Mouse (Mus musculus) stomach, embryonic 15.5 days (tissue): ENCODE measurements around the gene Tfrc. TPM values are rescaled to one million over a fixed set of nuclear protein-coding genes. Genes with fewer than 3 reads are reported as not detected.

Experiments used
- ATAC-seq: fragments of 200-750 bp; cut with Nextera tagmentation; 2 replicates; pipeline ENCODE4 v1.8.0; 2017; ENCODE audit warnings: low read depth, moderate number of reproducible peaks, moderate TSS enrichment; ENCODE audit not compliant: insufficient read depth, low FRiP score
- H3K27ac ChIP-seq: fragments of 300-500 bp; sonication (generic); 2 replicates; pipeline ENCODE4 v1.5.1; 2015; ENCODE audit warnings: mild to moderate bottlenecking, inconsistent platforms
- H3K27me3 ChIP-seq: fragments of 300-500 bp; sonication (generic); replicated peaks from 2 replicates; pipeline ENCODE4 v1.6.1; 2015; ENCODE audit warnings: inconsistent platforms
- H3K36me3 ChIP-seq: fragments of 300-500 bp; sonication (generic); 2 replicates; pipeline ENCODE4 v1.6.1; 2015; ENCODE audit warnings: inconsistent platforms
- H3K4me1 ChIP-seq: fragments of 300-500 bp; sonication (generic); 2 replicates; pipeline ENCODE4 v1.6.1; 2015; ENCODE audit warnings: inconsistent platforms
- H3K4me2 ChIP-seq: fragments of 300-500 bp; sonication (generic); 2 replicates; pipeline ENCODE4 v1.6.1; 2015; ENCODE audit warnings: mild to moderate bottlenecking, inconsistent platforms
- H3K4me3 ChIP-seq: fragments of 300-500 bp; sonication (generic); replicated peaks from 2 replicates; pipeline ENCODE4 v1.5.1; 2015; ENCODE audit warnings: inconsistent platforms
- H3K9ac ChIP-seq: fragments of 300-500 bp; sonication (generic); 2 replicates; pipeline ENCODE4 v1.6.1; 2015; ENCODE audit warnings: inconsistent platforms
- H3K9me3 ChIP-seq: fragments of 300-500 bp; sonication (generic); 2 replicates; pipeline ENCODE4 v1.6.1; 2016; ENCODE audit warnings: inconsistent platforms
- WGBS: fragments of 180-500 bp; shearing (Covaris S2); methylation state at CpG from one replicate; pipeline ENCODE4 v1.1.7; 2015; 5-methylcytosine and 5-hydroxymethylcytosine counted together
- polyA plus RNA-seq: library from polyadenylated mRNA; unstranded; fragments of >200 nt; fragmentation: Nextera tagmentation; extraction: Ambion mirVana; gene quantifications from 2 replicates; pipeline ENCODE4 v1.2.1, GENCODE M21; 2015

Gene Tfrc
- polyA plus RNA-seq, 1 experiment from 2014 or later, result 68.8 TPM

DNA sequence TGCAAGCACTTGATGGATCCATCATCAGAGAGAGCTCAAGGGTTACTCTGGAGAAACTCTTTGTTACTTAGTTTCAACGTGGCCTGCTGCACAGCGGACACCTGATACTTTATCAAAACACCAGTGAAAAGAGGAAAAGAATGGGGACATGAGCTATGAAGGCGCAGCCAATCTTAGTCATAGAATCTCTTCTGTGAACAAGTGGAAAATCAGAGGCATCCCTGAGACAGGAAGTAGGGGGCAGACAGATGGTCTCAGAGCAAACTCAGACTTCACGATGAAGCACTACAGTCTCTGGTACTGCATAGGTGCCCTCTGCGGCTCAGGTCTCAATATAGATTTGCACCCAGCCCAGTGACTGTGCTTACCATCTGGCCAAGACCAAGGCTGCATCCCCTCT, 14.0 kb upstream of the Tfrc start:
- ATAC-seq, result no peak
- H3K4me3 ChIP-seq, result no peak overlapping the region
- WGBS, result 69% methylated on average over 5 of the region's 5 CpGs

DNA sequence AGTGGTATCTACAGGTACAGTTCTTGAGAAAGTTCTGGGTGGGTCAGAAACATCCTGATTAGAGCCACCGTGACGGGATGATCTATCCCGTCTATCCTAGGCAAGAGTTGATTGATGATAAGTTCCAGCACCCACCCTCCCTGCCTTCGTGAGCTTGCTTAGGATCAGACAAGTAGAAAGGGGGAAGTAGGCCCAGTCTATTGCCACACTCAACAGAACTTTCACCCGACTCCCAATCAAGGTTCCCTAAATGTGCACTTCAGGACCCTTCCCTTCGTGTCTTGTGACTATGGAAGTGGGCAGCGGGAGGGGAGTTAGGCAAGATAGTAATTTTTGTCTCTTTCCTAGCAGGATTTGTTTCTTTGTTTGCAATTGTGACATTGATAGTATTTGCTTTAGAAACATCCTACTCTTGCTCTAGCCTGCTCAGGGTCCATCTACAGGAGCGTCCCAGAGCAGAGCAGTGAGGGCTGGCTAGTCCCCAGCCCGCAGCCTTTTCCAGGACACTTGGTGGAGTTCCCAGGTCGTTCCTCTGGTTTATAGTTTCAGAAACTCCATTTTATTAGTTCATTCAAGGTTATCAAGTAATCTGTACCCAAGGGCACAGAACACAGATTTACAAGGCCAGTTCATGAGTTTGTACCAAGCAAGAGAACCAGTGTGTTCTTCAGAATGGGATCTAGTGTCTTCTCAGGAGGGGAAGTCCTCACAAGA, 13.4 kb upstream of the Tfrc start:
- Histone ChIP-seq H3K36me3 (no peaks in the 10 kb centered on the region), H3K9me3 (no peaks in the 10 kb centered on the region), H3K9ac (no peak overlapping the region), H3K4me3 (no peak overlapping the region), H3K27me3 (no peaks in the 10 kb centered on the region), H3K4me1 (no peaks in the 10 kb centered on the region), H3K4me2 (no peak overlapping the region), H3K27ac (no peak overlapping the region)
- WGBS, result 77% methylated on average over 10 of the region's 10 CpGs
- no peak for ATAC-seq

More for the DNA sequence above, 14.0 kb upstream of the Tfrc start:
- H3K4me2 ChIP-seq, result no peak overlapping the region
- no peaks in the 10 kb centered on the region for H3K36me3 ChIP-seq
- no peak overlapping the region for H3K27ac ChIP-seq
- H3K4me1 ChIP-seq, result no peaks in the 10 kb centered on the region
- no peaks in the 10 kb centered on the region for H3K27me3 ChIP-seq
- no peak overlapping the region for H3K9ac ChIP-seq
- H3K9me3 ChIP-seq, result no peaks in the 10 kb centered on the region

DNA sequence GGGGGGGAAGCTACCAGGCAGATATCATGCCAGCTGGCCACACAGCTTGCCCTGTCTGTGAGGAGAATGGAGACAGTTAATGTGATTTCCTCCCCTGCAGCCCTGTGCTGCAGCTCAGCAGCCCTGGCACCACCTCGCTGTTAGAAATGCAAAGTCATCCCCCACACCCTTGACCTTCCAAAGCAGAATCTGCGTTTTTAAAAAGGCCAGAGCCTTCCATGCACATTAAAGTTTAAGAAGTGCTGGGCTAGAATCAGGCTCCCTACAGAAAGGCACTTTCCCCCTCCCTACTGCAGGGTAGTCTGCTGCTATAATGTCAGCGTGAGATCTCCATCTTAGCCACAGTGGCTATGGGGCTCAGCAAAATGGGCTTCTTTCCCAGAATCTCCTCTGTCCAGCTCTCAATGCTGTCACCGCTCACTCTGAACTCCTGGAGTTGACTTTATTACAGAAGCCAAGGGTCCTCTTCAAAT, 10.8 kb upstream of the Tfrc start:
- peak; percentile 47; the same call in 1 of the 2 replicates for ATAC-seq
- no peaks in the 10 kb centered on the region for H3K4me1 ChIP-seq
- H3K4me3 ChIP-seq, result no peak overlapping the region
- no peaks in the 10 kb centered on the region for H3K36me3 ChIP-seq
- H3K9ac ChIP-seq, result no peak overlapping the region
- no peaks in the 10 kb centered on the region for H3K27me3 ChIP-seq
- 38% methylated on average over 4 of the region's 4 CpGs for WGBS
- no peak overlapping the region for H3K4me2 ChIP-seq
- no peak overlapping the region for H3K27ac ChIP-seq
- no peaks in the 10 kb centered on the region for H3K9me3 ChIP-seq

- no peaks in the 10 kb centered on the region for H3K4me1 ChIP-seq
- H3K9me3 ChIP-seq, result no peaks in the 10 kb centered on the region
- 91% methylated on average over 1 of the region's 1 CpGs for WGBS
- no peak overlapping the region for H3K4me3 ChIP-seq
- no peak overlapping the region for H3K9ac ChIP-seq
- H3K27me3 ChIP-seq, result no peaks in the 10 kb centered on the region
- no peaks in the 10 kb centered on the region for H3K36me3 ChIP-seq
- H3K4me2 ChIP-seq, result no peak overlapping the region
- no peak overlapping the region for H3K27ac ChIP-seq
- no peak for ATAC-seq
Observed at GRCm38 (mm10) chr16:32599151-32599550, 9.6 kb upstream of the Tfrc start.

- Histone ChIP-seq H3K27ac (no peak overlapping the region), H3K4me2 (no peak overlapping the region), H3K4me1 (no peaks in the 10 kb centered on the region), H3K36me3 (no peaks in the 10 kb centered on the region), H3K4me3 (no peak overlapping the region), H3K27me3 (no peaks in the 10 kb centered on the region), H3K9ac (no peak overlapping the region), H3K9me3 (no peaks in the 10 kb centered on the region)
- no peak for ATAC-seq
- WGBS, result 63% methylated on average over 3 of the region's 3 CpGs
Observed at GRCm38 (mm10) chr16:32602193-32602685, 6.5 kb upstream of the Tfrc start.

- WGBS, result 49% methylated on average over 7 of the region's 7 CpGs
- peak overlapping the region; percentile 72 for H3K4me2 ChIP-seq
- no peak overlapping the region for H3K9ac ChIP-seq
- H3K36me3 ChIP-seq, result no peaks in the 10 kb centered on the region
- no peaks in the 10 kb centered on the region for H3K9me3 ChIP-seq
- no peaks in the 10 kb centered on the region for H3K27me3 ChIP-seq
- no peak for ATAC-seq
- H3K4me1 ChIP-seq, result no peaks in the 10 kb centered on the region
- peak overlapping the region; percentile 93 for H3K27ac ChIP-seq
- no peak overlapping the region; the same call in 1 of the 2 replicates for H3K4me3 ChIP-seq
Observed at GRCm38 (mm10) chr16:32607562-32608343, 967 bp upstream of the Tfrc start.

GRCm38 (mm10) chr16:32608344-32608711, 392 bp upstream of the Tfrc start:
- Histone ChIP-seq H3K36me3 (no peaks in the 10 kb centered on the region), H3K27me3 (no peaks in the 10 kb centered on the region), H3K4me1 (no peaks in the 10 kb centered on the region), H3K9me3 (no peaks in the 10 kb centered on the region), H3K4me2 (peak overlapping the region; percentile 72), H3K9ac (peak overlapping the region; percentile 9; the same call in 1 of the 2 replicates), H3K27ac (peak overlapping the region; percentile 93), H3K4me3 (peak overlapping the region; percentile 67)
- 7% methylated on average over 8 of the region's 8 CpGs for WGBS
- no peak for ATAC-seq

- Histone ChIP-seq H3K9ac (peak overlapping the region; percentile 60), H3K27me3 (no peaks in the 10 kb centered on the region), H3K27ac (peak overlapping the region; percentile 93), H3K36me3 (no peaks in the 10 kb centered on the region), H3K4me1 (no peaks in the 10 kb centered on the region), H3K9me3 (no peaks in the 10 kb centered on the region), H3K4me2 (peak overlapping the region; percentile 72), H3K4me3 (peak overlapping the region; percentile 67)
- WGBS, result 0% methylated on average over 14 of the region's 14 CpGs
- ATAC-seq, result no peak
Observed at GRCm38 (mm10) chr16:32609401-32609779, 670 bp downstream of the Tfrc start.

GRCm38 (mm10) chr16:32610460-32611255, 1.9 kb downstream of the Tfrc start:
- H3K9me3 ChIP-seq, result no peaks in the 10 kb centered on the region
- no peaks in the 10 kb centered on the region for H3K27me3 ChIP-seq
- H3K4me3 ChIP-seq, result peak overlapping the region; percentile 67
- no peak overlapping the region for H3K9ac ChIP-seq
- peak overlapping the region; percentile 72 for H3K4me2 ChIP-seq
- WGBS, result 63% methylated on average over 5 of the region's 5 CpGs
- H3K4me1 ChIP-seq, result no peaks in the 10 kb centered on the region
- no peak for ATAC-seq
- H3K27ac ChIP-seq, result no peak overlapping the region
- H3K36me3 ChIP-seq, result no peaks in the 10 kb centered on the region

- no peak overlapping the region for H3K4me2 ChIP-seq
- no peak overlapping the region for H3K4me3 ChIP-seq
- no peak overlapping the region for H3K9ac ChIP-seq
- H3K9me3 ChIP-seq, result no peaks in the 10 kb centered on the region
- H3K27ac ChIP-seq, result no peak overlapping the region
- H3K4me1 ChIP-seq, result no peaks in the 10 kb centered on the region
- ATAC-seq, result no peak
- H3K27me3 ChIP-seq, result no peaks in the 10 kb centered on the region
- WGBS, result 59% methylated on average over 1 of the region's 1 CpGs
- 0 out of 2 replicates have a peak, but pooled peaks cover 3% of the 10 kb centered on the region for H3K36me3 ChIP-seq
Observed at GRCm38 (mm10) chr16:32612052-32612451, 3.3 kb downstream of the Tfrc start.

GRCm38 (mm10) chr16:32613269-32613834, 4.6 kb downstream of the Tfrc start:
- Histone ChIP-seq H3K36me3 (0 out of 2 replicates have a peak, but pooled peaks cover 3% of the 10 kb centered on the region), H3K9me3 (no peaks in the 10 kb centered on the region), H3K9ac (no peak overlapping the region), H3K27me3 (no peaks in the 10 kb centered on the region), H3K4me2 (no peak overlapping the region), H3K4me1 (no peaks in the 10 kb centered on the region), H3K4me3 (no peak overlapping the region), H3K27ac (no peak overlapping the region)
- 78% methylated on average over 3 of the region's 3 CpGs for WGBS
- ATAC-seq, result no peak
